Mouse (Mus musculus) thymus, adult 2 months (tissue): Measurements from ENCODE around the gene Gm37419.

Source experiments
- CTCF ChIP-seq: fragments of 200-500 bp; IDR thresholded peaks from 2 replicates; pipeline ENCODE4 v1.5.1; 2012; ENCODE audit warnings: mild to moderate bottlenecking, control low read depth, low read length, moderate library complexity, borderline replicate concordance; ENCODE audit not compliant: control insufficient read depth, poor library complexity, insufficient read depth; ENCODE audit errors: extremely low read depth
- POLR2A ChIP-seq: fragments of 200-500 bp; IDR thresholded peaks from 2 replicates; pipeline ENCODE4 v1.6.1; 2012; ENCODE audit warnings: mild to moderate bottlenecking, low read length, control low read depth, moderate library complexity; ENCODE audit not compliant: control insufficient read depth, poor library complexity, insufficient read depth; ENCODE audit errors: extremely low read depth

GRCm38 (mm10) chr16:23963896-23964668, 24.2 kb upstream of the Gm37419 start:
- TF ChIP-seq CTCF = no peak
- no peak for TF ChIP-seq POLR2A
